Mouse (Mus musculus): Measurements from ENCODE around the gene Calm4. TPM values are rescaled to one million over a fixed set of nuclear protein-coding genes. Genes with fewer than 3 reads are reported as not detected.
"Not testable (repeated sequence)": the region's sequence is repeated elsewhere in the genome, so short reads cannot be mapped to it uniquely, and the experiment has no call there.

Gene Calm4
- total RNA-seq (2014; rRNA removed) (not detected in 2 replicates), polyA plus RNA-seq (2015; fragmentation: Nextera tagmentation; extraction: Ambion mirVana) (not detected in 2 replicates)

- not testable (repeated sequence) for DNase-seq; H3K27me3 ChIP-seq (ENCODE audit: insufficient read depth, low read length); H3K9me3 ChIP-seq (ENCODE audit: low read length); H3K4me3 ChIP-seq (ENCODE audit: low read depth, low read length); H3K27ac ChIP-seq (ENCODE audit: low read depth, low read length); H3K4me1 ChIP-seq (ENCODE audit: insufficient read depth); H3K4me2 ChIP-seq (ENCODE audit: low read depth); H3K9ac ChIP-seq; ATAC-seq; H3K36me3 ChIP-seq (ENCODE audit: insufficient read depth)
These were observed at the start of gene Calm4 for GRCm38 (mm10) chr13:3837312-3837807. Gene Calm4, plus strand, starts transcription at chr13:3837757.

- H3K9me3 ChIP-seq (ENCODE audit: low read length): no peaks in the 10 kb centered on the region
- DNase-seq: no peak
- TF ChIP-seq CTCF (IDR thresholded peaks at IDR 0.05; ENCODE audit: low read depth): no peak
- H3K36me3 ChIP-seq (ENCODE audit: insufficient read depth): no peaks in the 10 kb centered on the region
- H3K27me3 ChIP-seq (ENCODE audit: insufficient read depth, low read length): no peaks in the 10 kb centered on the region
- no peak overlapping the region for H3K27ac ChIP-seq (ENCODE audit: low read depth, low read length)
- no peaks in the 10 kb centered on the region for H3K4me1 ChIP-seq (ENCODE audit: insufficient read depth)
- WGBS: 93% methylated on average over 2 of the region's 2 CpGs
- H3K4me2 ChIP-seq (ENCODE audit: low read depth): no peak overlapping the region
- no peak overlapping the region for H3K4me3 ChIP-seq (ENCODE audit: low read depth, low read length)
- H3K9ac ChIP-seq: no peak overlapping the region
- ATAC-seq: no peak
These were observed 49.0 kb upstream of the Calm4 start for GRCm38 (mm10) chr13:3788588-3788987.

- Histone ChIP-seq H3K27ac (ENCODE audit: low read depth, low read length) (no peak overlapping the region), H3K27me3 (ENCODE audit: insufficient read depth, low read length) (no peaks in the 10 kb centered on the region), H3K4me1 (ENCODE audit: insufficient read depth) (no peaks in the 10 kb centered on the region), H3K36me3 (ENCODE audit: insufficient read depth) (no peaks in the 10 kb centered on the region), H3K4me3 (ENCODE audit: low read depth, low read length) (no peak overlapping the region), H3K4me2 (ENCODE audit: low read depth) (no peak overlapping the region), H3K9ac (no peak overlapping the region), H3K9me3 (ENCODE audit: low read length) (no peaks in the 10 kb centered on the region)
- ATAC-seq (no peak), DNase-seq (no peak)
- WGBS: 85% methylated on average over 2 of the region's 2 CpGs
- TF ChIP-seq CTCF (IDR thresholded peaks at IDR 0.05; ENCODE audit: low read depth): no peak
These were observed 48.0 kb upstream of the Calm4 start for GRCm38 (mm10) chr13:3789531-3789930.

GRCm38 (mm10) chr13:3796649-3797048 lies 40.9 kb upstream of the Calm4 start:
- H3K27ac ChIP-seq (ENCODE audit: low read depth, low read length): no peak overlapping the region
- H3K9me3 ChIP-seq (ENCODE audit: low read length): no peaks in the 10 kb centered on the region
- no peaks in the 10 kb centered on the region for H3K4me1 ChIP-seq (ENCODE audit: insufficient read depth)
- H3K4me3 ChIP-seq (ENCODE audit: low read depth, low read length): no peak overlapping the region
- 86% methylated on average over 4 of the region's 4 CpGs for WGBS
- TF ChIP-seq CTCF (IDR thresholded peaks at IDR 0.05; ENCODE audit: low read depth): no peak
- ATAC-seq (no peak), DNase-seq (no peak)
- no peaks in the 10 kb centered on the region for H3K36me3 ChIP-seq (ENCODE audit: insufficient read depth)
- no peak overlapping the region for H3K4me2 ChIP-seq (ENCODE audit: low read depth)
- H3K9ac ChIP-seq: no peak overlapping the region
- no peaks in the 10 kb centered on the region for H3K27me3 ChIP-seq (ENCODE audit: insufficient read depth, low read length)

GRCm38 (mm10) chr13:3798751-3799150 lies 38.8 kb upstream of the Calm4 start:
- Histone ChIP-seq H3K27me3 (ENCODE audit: insufficient read depth, low read length) (no peaks in the 10 kb centered on the region), H3K27ac (ENCODE audit: low read depth, low read length) (no peak overlapping the region), H3K9me3 (ENCODE audit: low read length) (no peaks in the 10 kb centered on the region), H3K4me1 (ENCODE audit: insufficient read depth) (no peaks in the 10 kb centered on the region), H3K4me2 (ENCODE audit: low read depth) (no peak overlapping the region), H3K36me3 (ENCODE audit: insufficient read depth) (no peaks in the 10 kb centered on the region), H3K4me3 (ENCODE audit: low read depth, low read length) (no peak overlapping the region), H3K9ac (no peak overlapping the region)
- DNase-seq: no peak
- no peak for TF ChIP-seq CTCF (IDR thresholded peaks at IDR 0.05; ENCODE audit: low read depth)
- ATAC-seq: no peak

GRCm38 (mm10) chr13:3799386-3799785 lies 38.2 kb upstream of the Calm4 start:
- ATAC-seq: no peak

GRCm38 (mm10) chr13:3804186-3804585 lies 33.4 kb upstream of the Calm4 start, which contains the start of gene Calml3:
Gene Calml3, minus strand, starts transcription at chr13:3804316.
- H3K9me3 ChIP-seq (ENCODE audit: low read length): no peaks in the 10 kb centered on the region
- no peak within 1 kb of the TSS for H3K9ac ChIP-seq
- TF ChIP-seq CTCF (IDR thresholded peaks at IDR 0.05; ENCODE audit: low read depth): no peak
- WGBS: 89% methylated on average over 13 of the region's 13 CpGs
- H3K4me3 ChIP-seq (ENCODE audit: low read depth, low read length): no peak within 1 kb of the TSS
- H3K27ac ChIP-seq (ENCODE audit: low read depth, low read length): no peak within 1 kb of the TSS
- H3K4me1 ChIP-seq (ENCODE audit: insufficient read depth): no peaks in the 10 kb centered on the region
- no peaks in the 10 kb centered on the region for H3K36me3 ChIP-seq (ENCODE audit: insufficient read depth)
- H3K27me3 ChIP-seq (ENCODE audit: insufficient read depth, low read length): no peaks in the 10 kb centered on the region
- ATAC-seq (no peak), DNase-seq (no peak)
- H3K4me2 ChIP-seq (ENCODE audit: low read depth): no peak within 1 kb of the TSS

More at GRCm38 (mm10) chr13:3799386-3799785, 38.2 kb upstream of the Calm4 start:
- Histone ChIP-seq H3K9me3 (ENCODE audit: low read length) (no peaks in the 10 kb centered on the region), H3K9ac (no peak overlapping the region), H3K4me1 (ENCODE audit: insufficient read depth) (no peaks in the 10 kb centered on the region), H3K27me3 (ENCODE audit: insufficient read depth, low read length) (no peaks in the 10 kb centered on the region), H3K4me2 (ENCODE audit: low read depth) (no peak overlapping the region), H3K36me3 (ENCODE audit: insufficient read depth) (no peaks in the 10 kb centered on the region), H3K4me3 (ENCODE audit: low read depth, low read length) (no peak overlapping the region), H3K27ac (ENCODE audit: low read depth, low read length) (no peak overlapping the region)
- no peak for TF ChIP-seq CTCF (IDR thresholded peaks at IDR 0.05; ENCODE audit: low read depth)
- no peak for DNase-seq
- 84% methylated on average over 3 of the region's 3 CpGs for WGBS

Measured in forebrain, postnatal 0 days (tissue).